Mouse (Mus musculus): ENCODE results near the gene Fbxw24. TPM values are rescaled to one million over a fixed set of nuclear protein-coding genes. Genes with fewer than 3 reads are reported as not detected.

Fbxw24 gene
- polyA plus RNA-seq, 1 experiment from 2014 or later: not detected

Other genes with a start within 250 kb of the Fbxw24 start
- not detected in 2 replicates for gene Fbxw22, start 221.8 kb downstream of the Fbxw24 start, polyA plus RNA-seq (2015; fragmentation: Nextera tagmentation; extraction: Ambion mirVana)
- gene Fbxw16, start 176.9 kb downstream of the Fbxw24 start, polyA plus RNA-seq (2015; fragmentation: Nextera tagmentation; extraction: Ambion mirVana): not detected in 2 replicates
- gene Fbxw19, start 130.2 kb downstream of the Fbxw24 start, polyA plus RNA-seq (2015; fragmentation: Nextera tagmentation; extraction: Ambion mirVana): not detected in 2 replicates
- 0.09 TPM in 1 of 2 replicates, not detected in the other for gene Fbxw15, start 57.8 kb downstream of the Fbxw24 start, polyA plus RNA-seq (2015; fragmentation: Nextera tagmentation; extraction: Ambion mirVana)
- gene Fbxw25, start 38.6 kb upstream of the Fbxw24 start, polyA plus RNA-seq (2015; fragmentation: Nextera tagmentation; extraction: Ambion mirVana): not detected in 2 replicates
- gene Fbxw18, start 76.6 kb upstream of the Fbxw24 start, polyA plus RNA-seq (2015; fragmentation: Nextera tagmentation; extraction: Ambion mirVana): not detected in 2 replicates
- not detected in 2 replicates for gene Fbxw26, start 120.0 kb upstream of the Fbxw24 start, polyA plus RNA-seq (2015; fragmentation: Nextera tagmentation; extraction: Ambion mirVana)
- gene Fbxw27, start 164.6 kb upstream of the Fbxw24 start, polyA plus RNA-seq (2015; fragmentation: Nextera tagmentation; extraction: Ambion mirVana): not detected in 2 replicates
- gene Spink8, start 186.2 kb upstream of the Fbxw24 start, polyA plus RNA-seq (2015; fragmentation: Nextera tagmentation; extraction: Ambion mirVana): not detected in 2 replicates
- gene Nme6, start 206.7 kb upstream of the Fbxw24 start, polyA plus RNA-seq (2015; fragmentation: Nextera tagmentation; extraction: Ambion mirVana): 51.1 and 55.1 TPM in 2 replicates
- 281 and 299 TPM in 2 replicates for gene Camp, start 223.6 kb upstream of the Fbxw24 start, polyA plus RNA-seq (2015; fragmentation: Nextera tagmentation; extraction: Ambion mirVana)
- gene Cdc25a, start 249.5 kb upstream of the Fbxw24 start, polyA plus RNA-seq (2015; fragmentation: Nextera tagmentation; extraction: Ambion mirVana): 12.7 and 13.3 TPM in 2 replicates